Mouse (Mus musculus) bone marrow macrophage, adult 2 months (primary cell): ENCODE data around the gene Smim23.

ENCODE experiments used
- CTCF ChIP-seq: IDR thresholded peaks from 2 replicates; pipeline ENCODE4 v1.5.1; 2012; ENCODE audit warnings: low read depth, mild to moderate bottlenecking, low read length, moderate library complexity
- POLR2A ChIP-seq: IDR thresholded peaks from 2 replicates; pipeline ENCODE4 v1.6.1; 2012; ENCODE audit warnings: mild to moderate bottlenecking, low read depth, low read length, borderline replicate concordance

GRCm38 (mm10) chr11:32840256-32840655 is 15.9 kb upstream of the Smim23 start:
- TF ChIP-seq CTCF: no peak
- no peak for TF ChIP-seq POLR2A
